Mouse (Mus musculus): ENCODE results near the gene Wdr62.
"Not testable (repeated sequence)": the region's sequence is repeated elsewhere in the genome, so short reads cannot be mapped to it uniquely, and the experiment has no call there.

Gene Wdr62

GRCm38 (mm10) chr7:30269641-30270040 is 10.6 kb downstream of the Wdr62 start:
- in situ Hi-C loops (cut with MboI; ENCODE audit: unreplicated experiment in 2 of 2) = no loop called here

- in situ Hi-C loops (cut with MboI; ENCODE audit: unreplicated experiment in 2 of 2) = no loop called here
Observed at GRCm38 (mm10) chr7:30266780-30267179, 13.4 kb downstream of the Wdr62 start.

GRCm38 (mm10) chr7:30265935-30266334 is 14.3 kb downstream of the Wdr62 start:
- in situ Hi-C loops (cut with MboI; ENCODE audit: unreplicated experiment in 2 of 2) = no loop called here

- in situ Hi-C loops (cut with MboI; ENCODE audit: unreplicated experiment in 2 of 2) = no loop called here
Observed at GRCm38 (mm10) chr7:30265531-30265930, 14.7 kb downstream of the Wdr62 start.

- in situ Hi-C loops (cut with MboI; ENCODE audit: unreplicated experiment in 2 of 2) = no loop called here
Observed at GRCm38 (mm10) chr7:30265041-30265440, 15.2 kb downstream of the Wdr62 start.

GRCm38 (mm10) chr7:30251956-30252954 is 28.0 kb downstream of the Wdr62 start:
- in situ Hi-C loops (cut with MboI; ENCODE audit: unreplicated experiment in 2 of 2) = no loop called here

GRCm38 (mm10) chr7:30237374-30237773 is 42.8 kb downstream of the Wdr62 start:
- in situ Hi-C loops (cut with MboI; ENCODE audit: unreplicated experiment in 2 of 2) = not testable (repeated sequence)

GRCm38 (mm10) chr7:30235625-30236024 is 44.6 kb downstream of the Wdr62 start, which contains the start of gene Ovol3:
Ovol3 (minus strand) TSS chr7:30235725.
- in situ Hi-C loops (cut with MboI; ENCODE audit: unreplicated experiment in 2 of 2) = no loop called here

GRCm38 (mm10) chr7:30235091-30235490 is 45.1 kb downstream of the Wdr62 start:
- in situ Hi-C loops (cut with MboI; ENCODE audit: unreplicated experiment in 2 of 2) = no loop called here

- in situ Hi-C loops (cut with MboI; ENCODE audit: unreplicated experiment in 2 of 2) = no loop called here
Observed at GRCm38 (mm10) chr7:30234276-30234858, 45.9 kb downstream of the Wdr62 start.

- in situ Hi-C loops (cut with MboI; ENCODE audit: unreplicated experiment in 2 of 2) = no loop called here
Observed at GRCm38 (mm10) chr7:30233387-30233786, 46.8 kb downstream of the Wdr62 start.

- in situ Hi-C loops (cut with MboI; ENCODE audit: unreplicated experiment in 2 of 2) = no loop called here
Observed at GRCm38 (mm10) chr7:30232631-30233148, 47.5 kb downstream of the Wdr62 start.

- in situ Hi-C loops (cut with MboI; ENCODE audit: unreplicated experiment in 2 of 2) = no loop called here
Observed at GRCm38 (mm10) chr7:30231669-30232454, 48.4 kb downstream of the Wdr62 start, which contains the start of the genes Polr2i and Tbcb. Polr2i (plus strand) TSS chr7:30231948. Tbcb (minus strand) TSS chr7:30232272.

- in situ Hi-C loops (cut with MboI; ENCODE audit: unreplicated experiment in 2 of 2) = no loop called here
Observed at GRCm38 (mm10) chr7:30231328-30231668, 48.9 kb downstream of the Wdr62 start.

- in situ Hi-C loops (cut with MboI; ENCODE audit: unreplicated experiment in 2 of 2) = no loop called here
Observed at GRCm38 (mm10) chr7:30224206-30224605, 56.0 kb downstream of the Wdr62 start.

GRCm38 (mm10) chr7:30222205-30222604 is 58.0 kb downstream of the Wdr62 start:
- in situ Hi-C loops (cut with MboI; ENCODE audit: unreplicated experiment in 2 of 2) = no loop called here

GRCm38 (mm10) chr7:30221433-30221832 is 58.8 kb downstream of the Wdr62 start:
- in situ Hi-C loops (cut with MboI; ENCODE audit: unreplicated experiment in 2 of 2) = no loop called here

- in situ Hi-C loops (cut with MboI; ENCODE audit: unreplicated experiment in 2 of 2) = no loop called here
Observed at GRCm38 (mm10) chr7:30220008-30220356, 60.2 kb downstream of the Wdr62 start.

- in situ Hi-C loops (cut with MboI; ENCODE audit: unreplicated experiment in 2 of 2) = loop anchor here in 1 of 2 experiments (5.0 kb wide), 1 partner anchor 37 kb away; the partner anchor contains the start of gene Cox7a1
Observed at GRCm38 (mm10) chr7:30219293-30220007, 60.8 kb downstream of the Wdr62 start.

- in situ Hi-C loops (cut with MboI; ENCODE audit: unreplicated experiment in 2 of 2) = loop anchor here in 1 of 2 experiments (5.0 kb wide), 1 partner anchor 35 kb away; the partner anchor contains the start of gene Cox7a1
Observed at GRCm38 (mm10) chr7:30217277-30217676, 62.9 kb downstream of the Wdr62 start.
